Mouse (Mus musculus) myocyte (in vitro differentiated cells): ENCODE measurements around the gene Vmn2r83. TPM values are rescaled to one million over a fixed set of nuclear protein-coding genes. Genes with fewer than 3 reads are reported as not detected.

Experiments used
- H3K27me3 ChIP-seq: one replicate; pipeline ENCODE4 v1.6.1; 2011; ENCODE audit not compliant: control insufficient read depth, insufficient read depth, insufficient read length
- H3K36me3 ChIP-seq: one replicate; pipeline ENCODE4 v1.6.1; 2011; ENCODE audit not compliant: control insufficient read depth, insufficient read depth
- H3K4me2 ChIP-seq: one replicate; pipeline ENCODE4 v1.6.1; 2011; ENCODE audit warnings: low read depth, control low read depth
- H3K4me3 ChIP-seq: one replicate; pipeline ENCODE4 v1.5.1; 2011; ENCODE audit warnings: mild to moderate bottlenecking, control low read depth, moderate library complexity
- H3K79me2 ChIP-seq: one replicate; pipeline ENCODE4 v1.6.1; 2011; ENCODE audit not compliant: control insufficient read depth, insufficient read depth
- H3ac ChIP-seq: one replicate; pipeline ENCODE4 v1.6.1; 2011; ENCODE audit not compliant: control insufficient read depth, insufficient read length
- CEBPB ChIP-seq: IDR thresholded peaks from 2 replicates; pipeline ENCODE4 v1.6.1; 2011; ENCODE audit warnings: mild to moderate bottlenecking, moderate library complexity; ENCODE audit not compliant: poor library complexity, insufficient read depth, severe bottlenecking
- E2F4 ChIP-seq: IDR thresholded peaks from one replicate; pipeline ENCODE4 v1.6.1; 2011; ENCODE audit warnings: mild to moderate bottlenecking, control low read depth, moderate library complexity; ENCODE audit not compliant: insufficient read depth
- MAX ChIP-seq: IDR thresholded peaks from one replicate; pipeline ENCODE4 v1.6.1; 2011; ENCODE audit warnings: low read depth, mild to moderate bottlenecking, control low read depth
- MYOD1 ChIP-seq, 3 experiments: IDR thresholded peaks; one replicate each; pipeline ENCODE4 v1.6.1; 2011; ENCODE audit warnings: control low read depth in 2 of 3, low read depth in 2 of 3, mild to moderate bottlenecking in 2 of 3, moderate library complexity in 1 of 3; ENCODE audit not compliant: insufficient read length in 2 of 3, control insufficient read depth in 1 of 3
- MYOG ChIP-seq, 3 experiments: IDR thresholded peaks; one replicate each; pipeline ENCODE4 v1.6.1; 2011; ENCODE audit warnings: control low read depth in 2 of 3, low read depth in 2 of 3, mild to moderate bottlenecking in 2 of 3; ENCODE audit not compliant: insufficient read length in 2 of 3, control insufficient read depth in 1 of 3, insufficient read depth in 1 of 3
- POLR2A ChIP-seq: IDR thresholded peaks from one replicate; pipeline ENCODE4 v1.6.1; 2011; ENCODE audit warnings: low read depth, mild to moderate bottlenecking, control low read depth, moderate library complexity; ENCODE audit not compliant: insufficient read length
- POLR2AphosphoS2 ChIP-seq: IDR thresholded peaks from one replicate; pipeline ENCODE4 v1.6.1; 2011; ENCODE audit warnings: low read depth, control low read depth; ENCODE audit not compliant: insufficient read length
- REST ChIP-seq: IDR thresholded peaks from one replicate; pipeline ENCODE4 v1.6.1; 2011; ENCODE audit warnings: mild to moderate bottlenecking, control low read depth, moderate library complexity; ENCODE audit not compliant: insufficient read depth, insufficient read length
- SRF ChIP-seq: IDR thresholded peaks from one replicate; pipeline ENCODE4 v1.6.1; 2011; ENCODE audit warnings: low read depth; ENCODE audit not compliant: control insufficient read depth, insufficient read length
- TCF12 ChIP-seq: IDR thresholded peaks from one replicate; pipeline ENCODE4 v1.6.1; 2011; ENCODE audit warnings: mild to moderate bottlenecking, control low read depth; ENCODE audit not compliant: poor library complexity, insufficient read depth, severe bottlenecking
- TCF3 ChIP-seq: IDR thresholded peaks from one replicate; pipeline ENCODE4 v1.6.1; 2011; ENCODE audit warnings: low read depth, control low read depth; ENCODE audit not compliant: insufficient read length
- USF1 ChIP-seq: IDR thresholded peaks from one replicate; pipeline ENCODE4 v1.6.1; 2011; ENCODE audit warnings: low read depth, mild to moderate bottlenecking, control low read depth, moderate library complexity
- polyA plus RNA-seq: library from polyadenylated mRNA; unstranded; fragments of >200 nt; fragmentation: generic; extraction: Trizol; gene quantifications from one replicate; pipeline ENCODE4 v1.2.1, GENCODE M21; 2012; ENCODE audit warnings: missing spikeins

Gene Vmn2r83
- polyA plus RNA-seq, 1 experiment, result not detected

DNA sequence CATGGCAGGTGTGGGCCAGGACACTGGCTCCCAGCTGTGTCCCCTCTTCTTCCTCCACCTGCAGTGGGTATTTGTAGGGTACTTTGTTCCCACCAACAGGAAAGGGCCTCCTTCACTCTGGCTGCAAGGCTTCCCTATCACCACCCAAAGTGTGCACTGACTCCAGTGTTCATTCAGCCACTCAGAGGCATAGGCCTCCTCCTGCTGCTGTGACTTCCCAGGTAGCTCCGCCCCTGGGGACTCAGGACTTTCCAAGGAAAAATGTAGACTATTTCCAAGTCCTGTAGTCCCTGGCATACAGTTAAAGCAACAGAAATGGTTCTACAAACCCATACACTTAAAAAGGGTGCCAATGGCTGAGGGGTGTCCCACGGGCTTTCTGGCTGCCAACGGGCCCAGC is 64.1 kb downstream of the Vmn2r83 start:
- H3K36me3 ChIP-seq, result no peaks in the 10 kb centered on the region
- peak overlapping the region; percentile 90 for H3K4me2 ChIP-seq
- H3ac ChIP-seq, result peak overlapping the region; percentile 9
- no peaks in the 10 kb centered on the region for H3K27me3 ChIP-seq
- H3K79me2 ChIP-seq, result peaks cover 14% of the 10 kb centered on the region
- H3K4me3 ChIP-seq, result peak overlapping the region; percentile 57
- TF ChIP-seq REST (no peak), E2F4 (no peak), MYOD1 (IDR thresholded peaks at IDR 0.05; ENCODE audit: control insufficient read depth in 1 of 3, insufficient read length in 2 of 3, low read depth in 2 of 3) (no peak), POLR2AphosphoS2 (no peak), MAX (no peak), USF1 (no peak), SRF (no peak), POLR2A (no peak), CEBPB (no peak)

DNA sequence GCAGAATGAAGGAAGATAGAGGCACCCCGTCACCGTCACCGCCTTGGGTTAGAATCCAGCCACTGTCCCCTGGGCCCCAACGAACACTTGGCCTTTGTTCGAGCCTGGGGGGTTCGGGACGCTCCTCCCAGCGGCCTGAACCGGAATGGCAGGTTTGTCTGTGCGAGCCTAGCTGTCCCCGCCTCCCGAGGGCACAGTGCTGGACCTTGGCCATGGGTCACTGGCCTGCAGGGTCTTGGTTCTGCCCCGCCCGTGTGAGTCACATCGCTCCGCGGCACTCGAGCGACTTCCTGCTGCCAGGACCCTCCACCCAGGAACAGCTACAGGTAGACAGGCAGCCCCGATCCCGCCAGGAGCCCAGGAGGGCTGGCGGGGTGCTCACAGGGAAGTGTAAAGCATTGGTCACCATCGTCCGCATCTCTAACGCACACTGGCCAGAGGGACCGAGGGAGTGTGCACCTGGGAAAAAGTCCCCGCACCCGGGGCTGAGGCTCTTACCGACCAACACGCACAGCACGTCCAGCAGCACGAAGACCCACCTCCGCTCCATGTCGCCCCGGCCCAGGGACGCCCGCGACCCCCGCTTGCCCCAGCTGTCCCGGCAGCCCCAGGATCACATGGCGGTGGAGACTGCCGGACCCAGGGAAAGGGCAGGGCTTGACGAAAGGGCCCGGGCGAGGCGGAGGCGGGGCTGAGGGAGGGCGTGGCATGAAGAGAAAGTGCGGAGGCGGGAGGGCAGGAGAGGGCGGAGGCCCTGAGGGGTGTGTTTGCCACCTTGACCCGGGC is 64.8 kb downstream of the Vmn2r83 start, which contains the start of gene Plpp2:
Plpp2 (minus strand) TSS at position 671 of the 786 bp plus-strand sequence.
- TF ChIP-seq POLR2A, result peak; percentile 80
- TF ChIP-seq MAX, result no peak
- TF ChIP-seq MYOG (IDR thresholded peaks at IDR 0.05; ENCODE audit: control insufficient read depth in 1 of 3, insufficient read depth in 1 of 3, insufficient read length in 2 of 3, low read depth in 2 of 3), result peak in 2 of 3 experiments; percentile 16 to 34
- peak in 1 of 3 experiments; percentile 45 for TF ChIP-seq MYOD1 (IDR thresholded peaks at IDR 0.05; ENCODE audit: control insufficient read depth in 1 of 3, insufficient read length in 2 of 3, low read depth in 2 of 3)
- TF ChIP-seq REST, result no peak
- TF ChIP-seq TCF12, result no peak
- peak; percentile 61 for TF ChIP-seq POLR2AphosphoS2
- TF ChIP-seq CEBPB, result no peak
- no peak for TF ChIP-seq E2F4
- peak; percentile 23 for TF ChIP-seq USF1
- no peak for TF ChIP-seq SRF
- no peak for TF ChIP-seq TCF3
- H3K36me3 ChIP-seq, result no peaks in the 10 kb centered on the region
- no peaks in the 10 kb centered on the region for H3K27me3 ChIP-seq
- H3K79me2 ChIP-seq, result peaks cover 14% of the 10 kb centered on the region
- peak within 1 kb of the TSS; percentile 57 for H3K4me3 ChIP-seq
- H3K4me2 ChIP-seq, result peak within 1 kb of the TSS; percentile 90
- peak within 1 kb of the TSS; percentile 9 for H3ac ChIP-seq

DNA sequence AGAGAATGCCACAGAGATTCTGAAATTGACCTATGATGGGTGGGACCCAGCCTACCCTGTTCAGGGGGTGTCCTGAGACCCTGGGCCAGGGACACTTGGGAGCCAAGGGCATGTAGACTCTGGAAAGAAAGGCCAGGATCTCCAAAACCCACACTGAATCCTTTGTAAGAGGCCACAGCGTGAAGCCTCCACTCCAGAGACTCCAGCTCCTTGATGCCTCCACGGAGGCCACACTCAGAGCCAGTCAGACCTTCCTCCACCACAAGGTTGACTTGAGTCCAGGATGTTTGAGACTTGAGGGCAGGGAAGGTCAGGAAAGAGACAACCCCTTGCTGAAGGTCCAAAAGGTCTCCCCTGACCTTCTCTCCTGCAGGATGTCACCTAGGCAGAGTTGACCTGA is 65.9 kb downstream of the Vmn2r83 start:
- no peak overlapping the region for H3ac ChIP-seq
- no peak overlapping the region for H3K4me2 ChIP-seq
- no peaks in the 10 kb centered on the region for H3K27me3 ChIP-seq
- H3K4me3 ChIP-seq, result no peak overlapping the region
- no peak for TF ChIP-seq MYOG (IDR thresholded peaks at IDR 0.05; ENCODE audit: control insufficient read depth in 1 of 3, insufficient read depth in 1 of 3, insufficient read length in 2 of 3, low read depth in 2 of 3)
- no peak for TF ChIP-seq MYOD1 (IDR thresholded peaks at IDR 0.05; ENCODE audit: control insufficient read depth in 1 of 3, insufficient read length in 2 of 3, low read depth in 2 of 3)
- no peak for TF ChIP-seq TCF3
- no peak for TF ChIP-seq REST
- TF ChIP-seq TCF12, result no peak
- no peak for TF ChIP-seq E2F4
- no peak for TF ChIP-seq MAX
- no peak for TF ChIP-seq SRF
- no peak for TF ChIP-seq POLR2A
- no peak for TF ChIP-seq CEBPB
- TF ChIP-seq POLR2AphosphoS2, result no peak
- TF ChIP-seq USF1, result no peak
- peaks cover 14% of the 10 kb centered on the region for H3K79me2 ChIP-seq
- no peaks in the 10 kb centered on the region for H3K36me3 ChIP-seq

DNA sequence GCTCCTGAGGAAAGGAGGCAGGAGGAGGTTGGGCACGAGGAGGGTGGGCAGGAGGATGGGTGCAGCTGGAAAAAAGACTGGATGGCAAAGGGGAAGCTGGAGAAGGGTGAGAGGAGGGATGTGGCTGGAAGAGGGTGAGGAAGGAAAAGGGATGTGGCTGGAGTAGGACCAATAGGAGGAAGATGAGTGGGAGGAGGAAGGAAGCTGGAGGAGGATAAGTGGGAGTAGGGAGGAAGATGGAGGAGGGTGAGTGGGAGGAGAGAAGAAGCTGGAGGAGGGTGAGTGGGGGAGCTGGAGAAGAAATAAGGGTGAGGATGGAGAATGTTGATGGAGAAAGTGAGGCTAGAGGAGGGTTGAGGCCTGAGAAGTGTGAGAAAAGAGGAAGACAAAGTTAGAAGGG is 66.9 kb downstream of the Vmn2r83 start:
- no peak overlapping the region for H3K4me2 ChIP-seq
- H3K36me3 ChIP-seq, result no peaks in the 10 kb centered on the region
- no peaks in the 10 kb centered on the region for H3K27me3 ChIP-seq
- no peak overlapping the region for H3K4me3 ChIP-seq
- no peak overlapping the region for H3ac ChIP-seq
- H3K79me2 ChIP-seq, result peaks cover 10% of the 10 kb centered on the region
- TF ChIP-seq E2F4, result no peak
- TF ChIP-seq TCF12, result no peak
- no peak for TF ChIP-seq CEBPB
